Mouse (Mus musculus) olfactory bulb, adult 2 months (tissue): ENCODE results near the gene Gm11733.

ENCODE experiments used
- CTCF ChIP-seq: fragments of 200-500 bp; IDR thresholded peaks from 2 replicates; pipeline ENCODE4 v1.5.1; 2012; ENCODE audit warnings: low read depth, mild to moderate bottlenecking, low read length, moderate library complexity; ENCODE audit not compliant: insufficient read depth
- POLR2A ChIP-seq: fragments of 200-500 bp; IDR thresholded peaks from 2 replicates; pipeline ENCODE4 v1.6.1; 2012; ENCODE audit warnings: mild to moderate bottlenecking, low read depth, low read length, moderate library complexity; ENCODE audit not compliant: insufficient read depth

- TF ChIP-seq CTCF = no peak
- no peak for TF ChIP-seq POLR2A
Observed at GRCm38 (mm10) chr11:117475204-117475603, 9.0 kb upstream of the Gm11733 start.
